Mouse (Mus musculus) E14TG2a.4 (cell line): ENCODE results near the gene Tbc1d17.

Experiments used
- CTCF ChIP-seq: conservative IDR thresholded peaks from 2 replicates; pipeline ENCODE4 v1.5.1; 2014; ENCODE audit warnings: low read length
- NANOG ChIP-seq: IDR thresholded peaks from 2 replicates; pipeline ENCODE4 v1.6.1; 2014; ENCODE audit warnings: borderline replicate concordance, low read length, mixed read lengths

DNA sequence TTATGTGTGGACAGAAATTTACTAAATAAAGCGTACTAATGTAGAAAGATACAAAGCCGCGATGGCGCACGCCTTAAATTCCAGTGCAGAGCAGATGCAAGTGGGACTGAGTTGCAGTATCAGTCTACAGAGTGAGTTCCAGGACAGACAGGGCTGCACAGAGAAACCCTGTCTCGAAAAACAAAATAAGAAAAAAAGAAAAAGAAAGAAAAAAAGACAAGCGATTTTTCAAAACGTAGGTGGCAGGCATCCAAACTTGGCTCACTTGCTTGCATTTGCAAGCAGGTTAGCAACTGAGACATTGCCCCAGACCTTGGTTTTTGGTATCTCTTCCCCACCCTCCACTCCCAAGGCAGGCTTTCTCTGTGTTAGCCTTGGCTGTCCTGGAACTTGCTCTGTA lies 44.3 kb upstream of the Tbc1d17 start:
- TF ChIP-seq CTCF = no peak
- TF ChIP-seq NANOG = no peak
